Mouse (Mus musculus): ENCODE data around the gene Pakap.

Pakap gene

DNA sequence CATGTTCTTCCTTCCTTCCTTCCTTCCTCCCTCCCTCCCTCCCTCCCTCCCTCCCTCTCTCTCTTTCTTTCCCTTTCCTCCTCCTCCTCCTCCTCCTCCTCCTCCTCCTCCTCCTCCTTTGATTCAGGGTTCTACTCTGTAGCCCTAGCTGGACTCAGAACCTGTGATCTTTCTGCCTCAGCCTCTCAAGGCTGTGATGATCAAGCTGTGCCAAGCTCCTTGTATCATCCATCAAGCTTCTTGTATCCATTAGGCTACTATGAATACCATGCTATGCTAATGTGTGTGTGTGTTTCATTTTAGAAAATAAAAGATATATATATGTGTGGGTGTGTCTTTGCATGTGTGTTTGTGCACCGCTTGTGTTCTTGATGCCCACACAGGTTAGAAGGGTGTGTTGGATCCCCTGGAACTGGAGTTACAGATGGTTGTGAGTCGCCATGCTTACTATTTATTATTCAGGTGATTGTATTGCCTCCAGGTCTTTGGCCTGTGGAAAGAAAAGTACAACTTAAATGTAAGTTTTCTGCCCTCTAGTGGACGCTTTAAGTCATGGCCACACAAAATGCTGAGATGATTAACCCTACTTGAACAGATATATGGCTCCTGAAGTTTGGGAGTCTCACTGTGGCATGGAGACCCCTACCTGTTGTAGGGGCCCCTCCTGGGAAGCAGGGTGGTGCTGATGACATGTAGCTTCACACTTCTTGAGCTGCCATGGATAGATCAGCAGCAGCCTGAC lies 359.7 kb downstream of the Pakap start:
- DNase-seq, result peak; percentile 23 to 37

DNA sequence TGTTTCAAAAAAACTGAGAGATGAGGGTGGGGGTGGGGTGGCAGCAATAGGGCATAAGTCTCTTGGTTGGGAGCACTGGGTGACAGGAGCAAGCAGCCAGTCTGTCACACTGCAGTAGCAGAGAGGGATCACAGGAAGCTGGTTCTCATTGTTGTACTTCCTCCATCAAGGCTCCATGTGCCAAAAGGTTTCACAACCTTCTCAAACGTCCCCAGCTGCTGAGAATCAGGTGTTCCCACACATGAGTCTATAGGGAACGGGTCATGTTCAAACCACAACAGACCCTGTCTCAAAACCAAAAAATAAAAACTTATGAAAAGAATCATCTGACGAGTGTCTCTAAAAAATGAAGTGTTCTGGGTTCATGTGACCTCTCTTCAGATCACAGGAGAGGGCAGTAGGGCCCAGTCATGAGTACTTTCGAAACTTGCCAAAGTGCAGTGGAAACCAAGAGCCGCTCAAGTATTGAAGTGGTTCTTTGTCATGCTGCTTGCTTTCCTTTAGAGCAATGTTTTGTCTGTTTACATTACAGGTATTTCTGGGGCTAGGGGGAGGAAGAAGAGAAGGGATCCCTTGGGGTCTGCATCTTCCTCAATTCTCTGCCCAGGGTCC lies 362.7 kb downstream of the Pakap start:
- DNase-seq, result no peak

DNA sequence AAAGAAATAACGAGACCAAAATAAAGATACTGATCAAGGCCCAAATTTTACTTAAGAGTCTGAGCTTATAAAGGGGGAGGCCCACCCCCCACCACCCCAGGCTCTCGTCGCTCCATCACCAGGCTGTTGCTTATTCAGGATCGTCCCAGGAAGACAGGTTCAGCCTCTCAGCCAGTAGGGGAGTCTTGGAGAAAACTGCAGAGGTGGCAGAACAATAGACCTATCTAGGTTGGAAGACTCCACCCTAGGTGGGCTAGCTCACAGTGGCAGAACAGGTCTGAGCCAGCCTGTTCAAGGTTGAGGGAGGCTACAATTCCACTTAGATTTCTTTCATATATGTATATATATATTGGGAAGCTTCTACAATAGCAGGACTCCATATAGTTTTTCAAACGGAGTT lies 366.2 kb downstream of the Pakap start:
- DNase-seq, result no peak

DNA sequence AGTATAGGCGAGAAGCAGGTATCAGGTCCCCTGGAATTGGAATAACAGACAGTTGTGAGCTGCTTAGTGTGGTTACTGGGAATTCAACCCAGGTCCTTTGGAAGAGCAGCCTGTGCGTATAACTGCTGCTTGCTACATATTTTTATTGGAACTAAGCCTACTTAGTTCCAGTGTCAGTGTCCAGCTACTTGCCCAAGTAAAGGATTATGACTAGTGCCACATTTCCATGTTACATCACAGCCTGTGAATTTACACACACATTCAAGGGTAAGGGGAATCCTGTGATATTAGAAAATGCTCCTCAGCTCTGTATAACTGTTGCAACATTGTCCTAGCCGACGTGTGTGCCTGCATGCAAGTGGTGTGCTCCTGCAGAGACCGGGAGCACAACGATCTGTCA lies 369.3 kb downstream of the Pakap start:
- no peak for DNase-seq

DNA sequence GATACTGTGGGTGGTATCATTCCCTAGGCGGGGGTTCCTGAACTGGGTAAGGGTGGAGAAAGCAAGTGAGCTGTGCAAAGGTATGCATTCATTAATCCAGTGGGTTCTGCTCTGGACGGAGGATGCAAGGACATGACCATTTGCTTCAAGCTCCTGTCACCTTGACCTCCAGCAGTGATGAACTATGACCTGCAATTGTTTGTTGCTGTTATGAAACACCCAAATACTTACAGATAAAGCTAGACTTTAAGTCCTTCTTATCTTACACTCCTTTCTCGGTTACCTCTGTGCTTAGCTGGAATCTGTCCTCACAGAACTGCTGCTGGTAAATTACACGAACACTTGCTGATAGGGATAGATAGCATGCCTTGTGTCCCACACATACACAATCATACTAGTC lies 372.7 kb downstream of the Pakap start:
- no peak for DNase-seq

DNA sequence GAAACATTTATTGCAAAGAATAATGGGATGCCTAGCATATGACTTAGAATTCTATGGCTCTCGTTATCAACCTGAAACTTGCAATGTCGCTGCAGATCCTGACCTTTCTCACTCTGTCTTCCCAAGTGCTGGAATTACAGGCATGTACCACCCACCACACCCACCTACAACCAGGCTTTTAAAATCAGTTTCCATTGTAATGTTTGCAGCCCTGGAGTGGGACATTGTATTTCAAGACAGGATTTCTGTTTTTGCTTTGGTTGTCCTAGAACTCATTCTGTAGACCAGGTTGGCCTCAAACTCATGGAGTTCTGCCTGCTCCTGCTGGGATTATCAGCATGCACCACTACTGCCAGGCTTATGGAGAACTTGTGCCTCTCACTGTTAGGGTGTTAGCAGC lies 374.9 kb downstream of the Pakap start:
- DNase-seq, result no peak
